Comparison of ENCODE assay signal across 8 mouse cellular contexts in the genomic region with DNA sequence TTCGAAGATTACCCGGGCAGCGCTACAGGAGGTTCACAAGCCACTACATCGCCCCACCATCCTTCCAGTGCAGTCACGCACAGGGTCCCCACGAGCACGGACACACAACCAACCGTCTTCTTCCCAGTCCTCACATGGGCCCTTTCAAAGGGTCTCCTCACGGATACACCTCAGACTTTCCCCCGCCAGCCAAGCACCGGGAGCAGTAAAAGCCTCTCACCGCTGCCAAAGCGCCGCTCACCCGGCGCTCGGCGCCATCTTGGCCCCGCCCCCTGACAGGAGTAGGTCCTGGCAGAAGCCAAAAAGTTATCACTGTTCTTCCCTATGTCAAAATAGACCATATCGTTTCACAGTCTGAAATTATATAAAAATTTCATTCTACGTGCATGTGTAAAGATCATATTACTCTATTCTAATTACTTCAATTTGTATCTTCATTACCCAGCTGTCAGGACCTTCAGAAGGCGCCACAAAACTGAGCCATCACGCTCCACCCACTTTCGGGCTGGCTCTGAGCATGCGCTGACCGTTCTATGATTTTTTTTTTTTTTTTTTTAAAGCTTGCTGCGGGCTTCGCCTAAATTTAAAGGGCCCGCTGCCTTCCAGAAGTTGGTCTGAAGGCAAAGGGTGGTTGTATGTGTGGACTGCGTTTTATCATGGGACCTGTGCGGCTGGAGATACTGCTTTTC. TPM values are rescaled to one million over a fixed set of nuclear protein-coding genes. Genes with fewer than 3 reads are reported as not detected.
A peak's percentile ranks its signal among the peaks of the same experiment; 100 is the strongest.
DNase-seq lines count a peak whose midpoint lies in the region; ATAC-seq lines count a peak whose summit lies in the region.

A gene (minus strand): TSS at position 502 of the 689 bp plus-strand sequence.
A gene (plus strand): TSS at position 536 of the 689 bp plus-strand sequence.

- DNase-seq in T-cell, adult 2 months (ENCODE audit: low spot score) = peak; percentile 83
- DNase-seq in cerebellum, postnatal 36 days = peak; percentile 83 to 85
- DNase-seq in frontal cortex, postnatal 36 days (ENCODE audit: low spot score in 2 of 2) = peak; percentile 77 to 84
- DNase-seq in layer of hippocampus, postnatal 36 days = peak; percentile 76 to 80
- peak; percentile 91 for DNase-seq in lung, postnatal 36 days
- peak; percentile 95 for DNase-seq in retina, embryonic 14.5 days (ENCODE audit: low spot score)
- DNase-seq in thymus, postnatal 36 days = peak; percentile 83

- H3K4me1 ChIP-seq in hindbrain, embryonic 15.5 days (replicated peaks) = peaks cover 16% of the 10 kb centered on the region

- no peaks in the 10 kb centered on the region for H3K27me3 ChIP-seq in hindbrain, embryonic 15.5 days

- H3K9ac ChIP-seq in hindbrain, embryonic 15.5 days = peak within 1 kb of the TSS; percentile 87

- peak within 1 kb of the TSS; percentile 77 for H3K4me3 ChIP-seq in hindbrain, embryonic 15.5 days

- under 1% methylated on average over 31 of the region's 31 CpGs for WGBS in hindbrain, embryonic 15.5 days

- H3K4me2 ChIP-seq in hindbrain, embryonic 15.5 days = peak within 1 kb of the TSS; percentile 62

- H3K36me3 ChIP-seq in hindbrain, embryonic 15.5 days = peaks cover 26% of the 10 kb centered on the region

- no peaks in the 10 kb centered on the region for H3K9me3 ChIP-seq in hindbrain, embryonic 15.5 days

- H3K27ac ChIP-seq in hindbrain, embryonic 15.5 days (replicated peaks) = peak within 1 kb of the TSS; percentile 85

- ATAC-seq in hindbrain, embryonic 15.5 days (ENCODE audit: low FRiP score, low read depth) = peak; percentile 82

RNA-seq across cellular contexts. Expression of the first gene that starts in this region (rescaled TPM):
- 75.5 and 77.7 TPM in 2 replicates for polyA plus RNA-seq in hindbrain, embryonic 15.5 days (2015; fragmentation: Nextera tagmentation; extraction: Ambion mirVana)
- 10 to 100 TPM; 37.9 to 44.4 TPM for total RNA-seq in layer of hippocampus, postnatal 36 days (2021)

RNA-seq across cellular contexts. Expression of the second gene that starts in this region (rescaled TPM):
- 26.5 and 29.6 TPM in 2 replicates for polyA plus RNA-seq in hindbrain, embryonic 15.5 days (2015; fragmentation: Nextera tagmentation; extraction: Ambion mirVana)
- 10 to 100 TPM; 15.0 to 16.8 TPM for total RNA-seq in layer of hippocampus, postnatal 36 days (2021)

Comparison
In these comparisons a context has a peak if more than half of its experiments do, and no peak if none do; other contexts are left out.
1. Peak in every context shown above with its lines: DNase-seq, ATAC-seq, H3K4me3 ChIP-seq and H3K27ac ChIP-seq.